Mouse (Mus musculus) kidney, adult 18-20 months (tissue): ENCODE measurements at regions not wholly inside any gene's neighbourhood (a gene's known extent, or its start where the extent isn't known, plus 50 kb on each side); places are given as distances from the start of the nearest gene placed in this dataset.

ENCODE experiments used
- DNase-seq: peaks from one replicate; pipeline ENCODE4 v3.0.0; 2021

GRCm38 (mm10) chr1:135665484-135665883 lies 54.4 kb upstream of the Csrp1 start:
- no peak for DNase-seq

GRCm38 (mm10) chr1:135668331-135668730 lies 51.5 kb upstream of the Csrp1 start:
- DNase-seq = no peak

DNA sequence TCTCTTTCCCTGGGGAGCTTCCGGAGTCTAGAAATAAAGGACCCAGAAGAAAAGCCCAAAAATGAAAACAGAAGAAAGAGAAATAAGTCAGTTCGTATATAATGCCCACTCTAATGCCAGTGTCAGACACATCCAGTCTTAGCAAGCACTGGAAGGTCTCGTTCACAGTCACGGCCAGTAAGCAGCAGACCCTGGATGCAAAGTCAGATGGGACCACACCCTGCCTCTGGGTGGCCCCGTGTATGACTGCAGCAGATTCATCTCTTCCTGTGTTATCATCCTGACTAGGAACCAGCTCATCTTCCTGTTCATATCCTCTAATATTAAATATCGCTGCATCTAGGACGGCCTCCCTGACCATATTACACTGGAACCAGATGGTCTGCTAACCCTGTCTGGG lies 50.9 kb upstream of the Csrp1 start:
- no peak for DNase-seq

- peak; percentile 64 for DNase-seq
These were observed 50.1 kb upstream of the Csrp1 start for GRCm38 (mm10) chr1:135669803-135670202.
